Mouse (Mus musculus): Measurements from ENCODE around the gene Pphln1. TPM values are rescaled to one million over a fixed set of nuclear protein-coding genes. Genes with fewer than 3 reads are reported as not detected.
A peak's percentile ranks its signal among the peaks of the same experiment; 100 is the strongest.

Pphln1 gene
- polyA plus RNA-seq, 1 experiment from 2014 or later, result 32.4 TPM

- Histone ChIP-seq H3K9me3 (replicated peaks; ENCODE audit: low read length) (no peaks in the 10 kb centered on the region), H3K36me3 (ENCODE audit: insufficient read depth, low read length) (no peaks in the 10 kb centered on the region), H3K4me1 (replicated peaks; ENCODE audit: insufficient read depth, low read length) (no peaks in the 10 kb centered on the region), H3K27ac (no peak overlapping the region), H3K4me3 (replicated peaks; ENCODE audit: low read depth, low read length) (no peak overlapping the region), H3K27me3 (ENCODE audit: insufficient read depth, low read length) (no peaks in the 10 kb centered on the region), H3K4me2 (ENCODE audit: low read length) (no peak overlapping the region), H3K9ac (ENCODE audit: low read depth, low read length) (no peak overlapping the region)
- DNase-seq (ENCODE audit: low spot score), result no peak
- no peak for ATAC-seq (replicated peaks; ENCODE audit: low FRiP score, low read depth)
- 86% methylated on average over 5 of the region's 5 CpGs for WGBS
- no peak for TF ChIP-seq CTCF (IDR thresholded peaks at IDR 0.05; ENCODE audit: low read depth)
These were observed 22.5 kb upstream of the Pphln1 start for GRCm38 (mm10) chr15:93375696-93376095.

- no peak overlapping the region for H3K4me2 ChIP-seq (ENCODE audit: low read length)
- no peaks in the 10 kb centered on the region for H3K27me3 ChIP-seq (ENCODE audit: insufficient read depth, low read length)
- H3K27ac ChIP-seq, result no peak overlapping the region
- no peaks in the 10 kb centered on the region for H3K4me1 ChIP-seq (replicated peaks; ENCODE audit: insufficient read depth, low read length)
- peak; percentile 50 for TF ChIP-seq CTCF (IDR thresholded peaks at IDR 0.05; ENCODE audit: low read depth)
- no peak for ATAC-seq (replicated peaks; ENCODE audit: low FRiP score, low read depth)
- no peaks in the 10 kb centered on the region for H3K36me3 ChIP-seq (ENCODE audit: insufficient read depth, low read length)
- no peak overlapping the region for H3K4me3 ChIP-seq (replicated peaks; ENCODE audit: low read depth, low read length)
- WGBS, result 79% methylated on average over 3 of the region's 3 CpGs
- no peak for DNase-seq (ENCODE audit: low spot score)
- no peaks in the 10 kb centered on the region for H3K9me3 ChIP-seq (replicated peaks; ENCODE audit: low read length)
- no peak overlapping the region for H3K9ac ChIP-seq (ENCODE audit: low read depth, low read length)
These were observed 19.0 kb upstream of the Pphln1 start for GRCm38 (mm10) chr15:93379177-93379576.

GRCm38 (mm10) chr15:93381337-93381736, 16.8 kb upstream of the Pphln1 start:
- H3K4me1 ChIP-seq (replicated peaks; ENCODE audit: insufficient read depth, low read length), result no peaks in the 10 kb centered on the region
- 54% methylated on average over 5 of the region's 5 CpGs for WGBS
- no peak overlapping the region for H3K9ac ChIP-seq (ENCODE audit: low read depth, low read length)
- no peak for TF ChIP-seq CTCF (IDR thresholded peaks at IDR 0.05; ENCODE audit: low read depth)
- H3K27ac ChIP-seq, result no peak overlapping the region
- DNase-seq (ENCODE audit: low spot score) (no peak), ATAC-seq (replicated peaks; ENCODE audit: low FRiP score, low read depth) (no peak)
- no peak overlapping the region for H3K4me3 ChIP-seq (replicated peaks; ENCODE audit: low read depth, low read length)
- no peak overlapping the region for H3K4me2 ChIP-seq (ENCODE audit: low read length)
- H3K9me3 ChIP-seq (replicated peaks; ENCODE audit: low read length), result no peaks in the 10 kb centered on the region
- H3K36me3 ChIP-seq (ENCODE audit: insufficient read depth, low read length), result peaks cover 3% of the 10 kb centered on the region
- no peaks in the 10 kb centered on the region for H3K27me3 ChIP-seq (ENCODE audit: insufficient read depth, low read length)

GRCm38 (mm10) chr15:93397269-93397668, 881 bp upstream of the Pphln1 start:
- Histone ChIP-seq H3K27ac (no peak overlapping the region), H3K27me3 (ENCODE audit: insufficient read depth, low read length) (no peaks in the 10 kb centered on the region), H3K9ac (ENCODE audit: low read depth, low read length) (peak overlapping the region; percentile 98), H3K4me3 (replicated peaks; ENCODE audit: low read depth, low read length) (peak overlapping the region; percentile 98), H3K4me2 (ENCODE audit: low read length) (peak overlapping the region; percentile 72), H3K4me1 (replicated peaks; ENCODE audit: insufficient read depth, low read length) (peaks cover 5% of the 10 kb centered on the region; the same call in 1 of the 2 replicates), H3K9me3 (replicated peaks; ENCODE audit: low read length) (no peaks in the 10 kb centered on the region), H3K36me3 (ENCODE audit: insufficient read depth, low read length) (0 out of 2 replicates have a peak, but pooled peaks cover 6% of the 10 kb centered on the region)
- ATAC-seq (replicated peaks; ENCODE audit: low FRiP score, low read depth) (no peak), DNase-seq (ENCODE audit: low spot score) (peak; percentile 7)
- 4% methylated on average over 11 of the region's 11 CpGs for WGBS
- TF ChIP-seq CTCF (IDR thresholded peaks at IDR 0.05; ENCODE audit: low read depth), result no peak

GRCm38 (mm10) chr15:93398699-93399540, 770 bp downstream of the Pphln1 start:
- no peaks in the 10 kb centered on the region for H3K27me3 ChIP-seq (ENCODE audit: insufficient read depth, low read length)
- no peaks in the 10 kb centered on the region for H3K9me3 ChIP-seq (replicated peaks; ENCODE audit: low read length)
- no peak for TF ChIP-seq CTCF (IDR thresholded peaks at IDR 0.05; ENCODE audit: low read depth)
- WGBS, result 4% methylated on average over 36 of the region's 36 CpGs
- peak overlapping the region; percentile 98 for H3K4me3 ChIP-seq (replicated peaks; ENCODE audit: low read depth, low read length)
- peak overlapping the region; percentile 86 for H3K27ac ChIP-seq
- H3K9ac ChIP-seq (ENCODE audit: low read depth, low read length), result peak overlapping the region; percentile 98
- H3K36me3 ChIP-seq (ENCODE audit: insufficient read depth, low read length), result 0 out of 2 replicates have a peak, but pooled peaks cover 5% of the 10 kb centered on the region
- peak; percentile 35 for DNase-seq (ENCODE audit: low spot score)
- ATAC-seq (replicated peaks; ENCODE audit: low FRiP score, low read depth), result peak; percentile 33; the same call in 1 of the 2 replicates
- H3K4me2 ChIP-seq (ENCODE audit: low read length), result peak overlapping the region; percentile 72
- peaks cover 5% of the 10 kb centered on the region; the same call in 1 of the 2 replicates for H3K4me1 ChIP-seq (replicated peaks; ENCODE audit: insufficient read depth, low read length)

- no peak overlapping the region for H3K9ac ChIP-seq (ENCODE audit: low read depth, low read length)
- DNase-seq (ENCODE audit: low spot score) (no peak), ATAC-seq (replicated peaks; ENCODE audit: low FRiP score, low read depth) (no peak)
- H3K27me3 ChIP-seq (ENCODE audit: insufficient read depth, low read length), result no peaks in the 10 kb centered on the region
- TF ChIP-seq CTCF (IDR thresholded peaks at IDR 0.05; ENCODE audit: low read depth), result no peak
- H3K9me3 ChIP-seq (replicated peaks; ENCODE audit: low read length), result no peaks in the 10 kb centered on the region
- peaks cover 5% of the 10 kb centered on the region; the same call in 1 of the 2 replicates for H3K4me1 ChIP-seq (replicated peaks; ENCODE audit: insufficient read depth, low read length)
- no peak overlapping the region for H3K4me2 ChIP-seq (ENCODE audit: low read length)
- no peak overlapping the region for H3K27ac ChIP-seq
- no peaks in the 10 kb centered on the region for H3K36me3 ChIP-seq (ENCODE audit: insufficient read depth, low read length)
- WGBS, result 79% methylated on average over 4 of the region's 4 CpGs
- H3K4me3 ChIP-seq (replicated peaks; ENCODE audit: low read depth, low read length), result no peak overlapping the region
These were observed 3.3 kb downstream of the Pphln1 start for GRCm38 (mm10) chr15:93401446-93401845.

All from kidney, postnatal 0 days (tissue).